Mouse (Mus musculus) midbrain, embryonic 10.5 days (tissue): ENCODE data around the gene Gadd45a. TPM values are rescaled to one million over a fixed set of nuclear protein-coding genes. Genes with fewer than 3 reads are reported as not detected.

Source experiments
- polyA plus RNA-seq: library from polyadenylated mRNA; unstranded; fragments of >200 nt; fragmentation: Nextera tagmentation; extraction: Ambion mirVana; gene quantifications from 2 replicates; pipeline ENCODE4 v1.2.1, GENCODE M21; 2016

Gene Gadd45a
- polyA plus RNA-seq, 1 experiment from 2014 or later, result 15.3 TPM

Other genes starting within 250 kb of the Gadd45a start
- gene Vmn1r39, start 226.8 kb downstream of the Gadd45a start, polyA plus RNA-seq, result not detected in 2 replicates
- gene Gng12, start 141.1 kb downstream of the Gadd45a start, polyA plus RNA-seq, result 42.8 and 50.3 TPM in 2 replicates
- 427 and 470 TPM in 2 replicates for gene Serbp1, start 200.7 kb upstream of the Gadd45a start, polyA plus RNA-seq